Mouse (Mus musculus) CH12.LX (cell line): Measurements from ENCODE around the gene Clca2.

Source experiments
- BHLHE40 ChIP-seq: IDR thresholded peaks from 2 replicates; pipeline ENCODE4 v1.6.1; 2011; ENCODE audit warnings: mild to moderate bottlenecking, low read depth, low read length, improper control_type of control experiment
- CHD1 ChIP-seq: IDR thresholded peaks from 2 replicates; pipeline ENCODE4 v1.6.1; 2012; ENCODE audit warnings: low read depth, low read length, improper control_type of control experiment, inconsistent platforms
- CTCF ChIP-seq, 2 experiments: IDR thresholded peaks in 1 of 2; conservative IDR thresholded peaks in 1 of 2; 2 replicates each; pipeline ENCODE4 v1.5.1; 2011 to 2012; ENCODE audit warnings: low read depth in 2 of 2, low read length in 2 of 2, improper control_type of control experiment in 1 of 2, inconsistent platforms in 1 of 2, mild to moderate bottlenecking in 1 of 2, moderate library complexity in 1 of 2
- ELF1 ChIP-seq: IDR thresholded peaks from 2 replicates; pipeline ENCODE4 v1.6.1; 2014; ENCODE audit warnings: low read depth, mild to moderate bottlenecking, inconsistent platforms, low read length, improper control_type of control experiment
- ETS1 ChIP-seq: conservative IDR thresholded peaks from 2 replicates; pipeline ENCODE4 v1.6.1; 2012; ENCODE audit warnings: low read depth, mild to moderate bottlenecking, inconsistent platforms, low read length, improper control_type of control experiment, moderate library complexity
- MAFK ChIP-seq: IDR thresholded peaks from 2 replicates; pipeline ENCODE4 v1.6.1; 2011; ENCODE audit warnings: low read length, improper control_type of control experiment; ENCODE audit not compliant: insufficient replicate concordance
- POLR2A ChIP-seq: IDR thresholded peaks from 2 replicates; pipeline ENCODE4 v1.6.1; 2011; ENCODE audit warnings: low read depth, mild to moderate bottlenecking, improper control_type of control experiment, low read length
- RAD21 ChIP-seq: IDR thresholded peaks from 2 replicates; pipeline ENCODE4 v1.6.1; 2011; ENCODE audit warnings: low read depth, mild to moderate bottlenecking, low read length, improper control_type of control experiment, moderate library complexity
- RCOR1 ChIP-seq: conservative IDR thresholded peaks from 2 replicates; pipeline ENCODE4 v1.6.1; 2012; ENCODE audit warnings: low read depth, mild to moderate bottlenecking, inconsistent platforms, low read length, improper control_type of control experiment
- UBTF ChIP-seq: IDR thresholded peaks from 2 replicates; pipeline ENCODE4 v1.6.1; 2012; ENCODE audit warnings: low read depth, mild to moderate bottlenecking, inconsistent platforms, low read length, improper control_type of control experiment, moderate library complexity
- ZMIZ1 ChIP-seq: IDR thresholded peaks from 2 replicates; pipeline ENCODE4 v1.6.1; 2012; ENCODE audit warnings: low read depth, mild to moderate bottlenecking, inconsistent platforms, low read length, improper control_type of control experiment

GRCm38 (mm10) chr3:145147952-145148351 is 48.7 kb upstream of the Clca2 start:
- TF ChIP-seq CTCF (conservative IDR thresholded peaks at IDR 0.05 in 1 of 2, IDR thresholded peaks at IDR 0.05 in 1 of 2; ENCODE audit: low read depth in 2 of 2, low read length in 2 of 2) (no peak), POLR2A (no peak), MAFK (no peak), ELF1 (no peak), ZMIZ1 (no peak), RCOR1 (no peak), BHLHE40 (no peak), UBTF (no peak), CHD1 (no peak), ETS1 (no peak), RAD21 (no peak)
